Mouse (Mus musculus): Measurements from ENCODE around the gene Med14.
A peak's percentile ranks its signal among the peaks of the same experiment; 100 is the strongest.

Gene Med14

DNA sequence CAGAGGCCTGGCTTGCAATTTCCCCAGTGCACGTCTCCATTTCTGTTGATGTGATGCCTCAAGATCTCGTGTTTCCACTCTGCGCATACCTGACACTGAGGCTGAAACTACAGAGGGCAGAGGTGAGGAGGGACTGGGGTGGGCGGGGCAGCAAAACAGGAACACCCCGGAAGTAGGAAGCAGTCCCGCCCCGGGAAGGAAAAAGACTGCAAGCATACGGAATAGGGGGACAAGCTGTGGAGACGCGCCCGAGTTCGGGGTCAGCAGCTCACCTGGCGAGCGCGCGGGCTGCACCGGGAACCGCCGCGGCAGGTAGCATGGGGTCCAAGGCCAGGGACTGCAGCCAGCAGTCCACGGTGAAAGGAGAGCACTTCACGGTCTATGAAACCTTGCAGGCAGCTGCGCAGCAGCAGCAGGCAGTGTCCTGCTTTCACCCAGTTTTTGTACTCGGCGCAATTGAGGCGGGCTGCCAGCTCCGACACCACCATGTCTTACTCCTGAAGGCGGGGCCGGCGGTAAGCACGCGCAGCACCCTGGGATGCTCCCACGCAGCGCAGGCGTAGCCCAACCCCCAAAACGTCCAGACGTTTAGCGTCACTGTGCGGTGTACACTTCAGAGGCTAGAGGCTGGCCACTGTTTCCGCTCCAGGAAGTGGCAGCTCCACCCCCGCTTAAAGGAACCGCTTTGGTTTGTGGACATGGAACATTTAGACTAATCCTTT, 88.7 kb downstream of the Med14 start, which contains the start of gene 1810030O07Rik:
Gene 1810030O07Rik (minus strand): TSS at position 615 of the 722 bp plus-strand sequence.
- peak; percentile 77 for DNase-seq (ENCODE audit: low spot score)

DNA sequence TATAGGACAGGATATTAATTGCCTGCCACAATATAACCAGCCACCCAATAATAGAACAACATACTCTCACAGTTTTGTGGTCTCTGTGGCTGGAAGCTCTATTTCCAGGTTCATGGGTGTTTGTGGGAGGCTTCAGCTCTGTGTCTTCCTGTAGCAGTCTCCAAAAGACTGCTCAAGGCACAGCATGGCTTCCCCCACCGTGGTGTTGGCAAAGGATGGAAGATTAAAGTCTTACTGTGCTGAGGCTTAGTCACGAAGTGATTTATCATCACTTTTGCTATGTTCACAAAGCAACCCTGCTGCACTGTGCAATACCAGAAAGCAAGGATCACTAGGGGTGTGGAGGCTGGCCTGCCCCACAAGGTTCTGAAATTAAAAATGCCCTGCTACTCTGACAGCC, 108.0 kb downstream of the Med14 start:
- DNase-seq (ENCODE audit: low spot score), result no peak

DNA sequence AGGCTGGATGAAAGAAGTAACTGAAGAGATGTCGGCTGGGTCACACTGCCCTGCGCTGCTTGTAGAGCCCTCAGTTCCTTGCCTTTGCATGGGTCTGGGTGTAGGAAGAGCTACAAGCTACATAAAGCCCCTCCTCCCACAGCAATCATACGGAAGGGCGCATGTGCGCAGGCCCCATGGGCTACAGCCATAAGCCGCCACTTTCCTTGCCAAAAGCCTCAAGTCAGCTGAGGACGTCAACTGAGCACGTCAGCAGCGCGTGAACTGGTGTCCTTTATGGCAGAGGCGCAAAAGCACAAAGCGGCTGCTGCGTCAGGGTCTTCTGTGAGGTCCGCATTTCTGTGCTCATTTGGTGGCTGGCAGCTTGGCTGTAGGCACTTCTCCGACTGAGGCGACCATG, 110.0 kb downstream of the Med14 start:
- DNase-seq (ENCODE audit: low spot score), result no peak

DNA sequence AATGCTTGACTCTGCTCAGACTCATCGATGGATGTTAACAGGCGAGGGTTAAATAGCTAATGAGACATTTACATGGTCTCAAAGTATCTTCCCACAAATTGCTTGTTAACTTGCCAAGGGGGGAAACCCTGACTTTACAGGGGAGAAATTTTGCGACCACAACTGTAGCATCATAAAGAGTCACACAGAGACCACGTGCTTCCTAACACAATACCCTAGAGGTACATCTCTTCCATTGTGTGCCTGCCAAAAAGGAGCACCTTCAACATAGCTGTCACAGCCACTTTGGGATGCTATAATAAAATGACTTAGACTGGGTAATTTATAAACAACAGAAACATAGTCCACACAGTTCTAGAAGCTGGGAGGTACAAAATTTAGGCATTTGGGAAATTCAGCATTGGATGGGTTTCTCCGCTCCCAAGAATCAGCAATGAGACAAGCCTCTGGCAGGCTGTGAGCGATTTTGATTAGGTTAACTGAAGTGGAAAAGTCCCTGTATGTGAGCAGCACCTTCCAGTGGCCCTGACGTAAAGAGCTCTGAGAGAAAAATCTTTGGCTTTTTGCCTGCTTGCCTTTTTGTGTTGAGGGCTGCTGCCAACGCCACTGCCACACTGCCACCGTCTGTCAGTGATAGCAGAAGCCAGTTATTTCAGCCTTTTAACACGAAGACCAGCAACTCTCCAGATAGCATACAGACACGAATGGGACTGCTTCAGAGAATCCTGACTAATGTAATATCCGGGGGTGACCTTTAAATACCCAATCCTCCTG, 116.2 kb downstream of the Med14 start:
- no peak for DNase-seq (ENCODE audit: low spot score)

DNA sequence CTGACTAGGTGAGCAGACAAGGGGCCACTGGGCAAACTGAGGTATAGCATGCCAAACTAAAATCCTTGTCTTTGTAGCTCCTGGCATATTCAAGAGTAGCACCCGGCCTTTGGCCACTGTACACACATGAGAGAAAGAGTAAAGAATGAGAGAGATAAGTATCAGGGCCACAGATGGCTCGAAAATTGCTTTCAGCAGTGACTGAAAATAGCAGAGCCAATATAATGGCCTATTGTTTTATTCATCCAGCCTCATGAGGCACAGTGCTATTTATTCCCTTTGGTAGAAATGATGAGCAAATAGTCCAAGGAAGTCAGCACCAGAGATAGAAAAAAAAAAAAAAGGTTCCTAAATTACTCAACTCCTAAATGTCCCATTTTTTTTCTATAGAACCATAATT, 116.9 kb downstream of the Med14 start:
- DNase-seq (ENCODE audit: low spot score), result no peak
